Mouse (Mus musculus): ENCODE results near the gene Mrps9. TPM values are rescaled to one million over a fixed set of nuclear protein-coding genes. Genes with fewer than 3 reads are reported as not detected.

Gene Mrps9
- polyA plus RNA-seq, 1 experiment, result 37.1 TPM

- WGBS, result 96% methylated on average over 4 of the region's 4 CpGs
- Histone ChIP-seq H3K27me3 (ENCODE audit: control insufficient read depth, insufficient read depth, low read length) (no peaks in the 10 kb centered on the region), H3K4me3 (ENCODE audit: control insufficient read depth, insufficient read depth, low read length) (no peak overlapping the region), H3K36me3 (ENCODE audit: control insufficient read depth, insufficient read depth, low read length) (peaks cover 6% of the 10 kb centered on the region; the same call in 1 of the 2 replicates), H3K27ac (ENCODE audit: control insufficient read depth, insufficient read depth, low read length) (no peak overlapping the region), H3K4me1 (replicated peaks; ENCODE audit: control insufficient read depth, insufficient read depth, low read length) (no peaks in the 10 kb centered on the region; the same call in 1 of the 2 replicates)
- TF ChIP-seq POLR2A (IDR thresholded peaks at IDR 0.05; ENCODE audit: control insufficient read depth, extremely low read depth, insufficient read depth, low read length, poor library complexity) (no peak), CTCF (IDR thresholded peaks at IDR 0.05; ENCODE audit: borderline replicate concordance, control insufficient read depth, extremely low read depth, insufficient read depth, low read length, poor library complexity) (no peak)
- DNase-seq, result no peak
Observed at GRCm38 (mm10) chr1:42865336-42865939, 14.4 kb downstream of the Mrps9 start.

- no peak overlapping the region for H3K27ac ChIP-seq (ENCODE audit: control insufficient read depth, insufficient read depth, low read length)
- 97% methylated on average over 4 of the region's 4 CpGs for WGBS
- peaks cover 6% of the 10 kb centered on the region; the same call in 1 of the 2 replicates for H3K36me3 ChIP-seq (ENCODE audit: control insufficient read depth, insufficient read depth, low read length)
- H3K4me3 ChIP-seq (ENCODE audit: control insufficient read depth, insufficient read depth, low read length), result no peak overlapping the region
- TF ChIP-seq POLR2A (IDR thresholded peaks at IDR 0.05; ENCODE audit: control insufficient read depth, extremely low read depth, insufficient read depth, low read length, poor library complexity) (no peak), CTCF (IDR thresholded peaks at IDR 0.05; ENCODE audit: borderline replicate concordance, control insufficient read depth, extremely low read depth, insufficient read depth, low read length, poor library complexity) (no peak)
- no peaks in the 10 kb centered on the region; the same call in 1 of the 2 replicates for H3K4me1 ChIP-seq (replicated peaks; ENCODE audit: control insufficient read depth, insufficient read depth, low read length)
- no peaks in the 10 kb centered on the region for H3K27me3 ChIP-seq (ENCODE audit: control insufficient read depth, insufficient read depth, low read length)
- DNase-seq, result no peak
Observed at GRCm38 (mm10) chr1:42865986-42866385, 15.0 kb downstream of the Mrps9 start.

GRCm38 (mm10) chr1:42867188-42867587, 16.2 kb downstream of the Mrps9 start:
- 92% methylated on average over 3 of the region's 3 CpGs for WGBS

DNA sequence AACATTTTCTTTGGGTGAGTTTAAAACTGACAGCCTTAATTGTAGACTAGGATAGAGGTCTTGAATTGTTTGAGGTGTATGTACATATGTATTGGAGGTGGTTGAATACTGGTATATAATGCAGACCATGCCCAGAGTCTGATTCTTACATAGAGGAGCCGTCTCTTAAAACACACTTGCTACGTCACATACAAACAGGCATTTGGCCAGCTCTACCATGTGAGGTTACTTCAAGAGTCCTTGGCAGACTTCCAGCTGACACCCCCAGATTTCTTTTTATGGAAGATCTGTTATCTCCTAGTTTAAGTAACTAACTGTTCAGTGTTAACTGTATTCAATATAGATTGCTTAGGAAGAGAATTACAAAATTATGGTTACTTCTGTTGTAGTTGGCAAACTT, 23.1 kb downstream of the Mrps9 start:
- H3K4me1 ChIP-seq (replicated peaks; ENCODE audit: control insufficient read depth, insufficient read depth, low read length), result no peaks in the 10 kb centered on the region
- H3K27me3 ChIP-seq (ENCODE audit: control insufficient read depth, insufficient read depth, low read length), result no peaks in the 10 kb centered on the region
- H3K4me3 ChIP-seq (ENCODE audit: control insufficient read depth, insufficient read depth, low read length), result no peak overlapping the region
- 91% methylated on average over 2 of the region's 2 CpGs for WGBS
- no peaks in the 10 kb centered on the region for H3K36me3 ChIP-seq (ENCODE audit: control insufficient read depth, insufficient read depth, low read length)
- H3K27ac ChIP-seq (ENCODE audit: control insufficient read depth, insufficient read depth, low read length), result no peak overlapping the region
- DNase-seq, result no peak
- TF ChIP-seq POLR2A (IDR thresholded peaks at IDR 0.05; ENCODE audit: control insufficient read depth, extremely low read depth, insufficient read depth, low read length, poor library complexity), result no peak
- no peak for TF ChIP-seq CTCF (IDR thresholded peaks at IDR 0.05; ENCODE audit: borderline replicate concordance, control insufficient read depth, extremely low read depth, insufficient read depth, low read length, poor library complexity)

More at GRCm38 (mm10) chr1:42867188-42867587, 16.2 kb downstream of the Mrps9 start:
- Histone ChIP-seq H3K36me3 (ENCODE audit: control insufficient read depth, insufficient read depth, low read length) (peaks cover 6% of the 10 kb centered on the region; the same call in 1 of the 2 replicates), H3K27ac (ENCODE audit: control insufficient read depth, insufficient read depth, low read length) (no peak overlapping the region), H3K4me3 (ENCODE audit: control insufficient read depth, insufficient read depth, low read length) (no peak overlapping the region), H3K4me1 (replicated peaks; ENCODE audit: control insufficient read depth, insufficient read depth, low read length) (no peaks in the 10 kb centered on the region; the same call in 1 of the 2 replicates), H3K27me3 (ENCODE audit: control insufficient read depth, insufficient read depth, low read length) (no peaks in the 10 kb centered on the region)
- no peak for DNase-seq
- TF ChIP-seq CTCF (IDR thresholded peaks at IDR 0.05; ENCODE audit: borderline replicate concordance, control insufficient read depth, extremely low read depth, insufficient read depth, low read length, poor library complexity), result no peak
- no peak for TF ChIP-seq POLR2A (IDR thresholded peaks at IDR 0.05; ENCODE audit: control insufficient read depth, extremely low read depth, insufficient read depth, low read length, poor library complexity)

- H3K36me3 ChIP-seq (ENCODE audit: control insufficient read depth, insufficient read depth, low read length), result no peaks in the 10 kb centered on the region
- no peak overlapping the region for H3K27ac ChIP-seq (ENCODE audit: control insufficient read depth, insufficient read depth, low read length)
- WGBS, result 95% methylated on average over 5 of the region's 5 CpGs
- H3K27me3 ChIP-seq (ENCODE audit: control insufficient read depth, insufficient read depth, low read length), result no peaks in the 10 kb centered on the region
- no peak for DNase-seq
- TF ChIP-seq POLR2A (IDR thresholded peaks at IDR 0.05; ENCODE audit: control insufficient read depth, extremely low read depth, insufficient read depth, low read length, poor library complexity), result no peak
- no peak for TF ChIP-seq CTCF (IDR thresholded peaks at IDR 0.05; ENCODE audit: borderline replicate concordance, control insufficient read depth, extremely low read depth, insufficient read depth, low read length, poor library complexity)
- no peak overlapping the region for H3K4me3 ChIP-seq (ENCODE audit: control insufficient read depth, insufficient read depth, low read length)
- H3K4me1 ChIP-seq (replicated peaks; ENCODE audit: control insufficient read depth, insufficient read depth, low read length), result no peaks in the 10 kb centered on the region
Observed at GRCm38 (mm10) chr1:42875271-42875670, 24.2 kb downstream of the Mrps9 start.

GRCm38 (mm10) chr1:42876463-42877093, 25.5 kb downstream of the Mrps9 start:
- Histone ChIP-seq H3K27ac (ENCODE audit: control insufficient read depth, insufficient read depth, low read length) (no peak overlapping the region), H3K4me3 (ENCODE audit: control insufficient read depth, insufficient read depth, low read length) (no peak overlapping the region), H3K4me1 (replicated peaks; ENCODE audit: control insufficient read depth, insufficient read depth, low read length) (no peaks in the 10 kb centered on the region), H3K36me3 (ENCODE audit: control insufficient read depth, insufficient read depth, low read length) (no peaks in the 10 kb centered on the region), H3K27me3 (ENCODE audit: control insufficient read depth, insufficient read depth, low read length) (no peaks in the 10 kb centered on the region)
- no peak for TF ChIP-seq CTCF (IDR thresholded peaks at IDR 0.05; ENCODE audit: borderline replicate concordance, control insufficient read depth, extremely low read depth, insufficient read depth, low read length, poor library complexity)
- no peak for TF ChIP-seq POLR2A (IDR thresholded peaks at IDR 0.05; ENCODE audit: control insufficient read depth, extremely low read depth, insufficient read depth, low read length, poor library complexity)
- no peak for DNase-seq
- WGBS, result 97% methylated on average over 4 of the region's 4 CpGs
